Mouse (Mus musculus) MEL (cell line): ENCODE data around the gene Fhdc1. TPM values are rescaled to one million over a fixed set of nuclear protein-coding genes. Genes with fewer than 3 reads are reported as not detected.

ENCODE experiments used
- DNase-seq: peaks from one replicate; pipeline ENCODE4 v3.0.0; 2011; ENCODE audit warnings: low read depth, low spot score
- H3K27ac ChIP-seq: 2 replicates; pipeline ENCODE4 v1.5.1; 2012; ENCODE audit warnings: low read depth, mild to moderate bottlenecking, control low read depth, low read length, moderate library complexity; ENCODE audit not compliant: control insufficient read depth
- H3K27me3 ChIP-seq, 2 experiments: fragments of 150-350 bp in 1 of 2; sonication (generic) in 1 of 2; 2 replicates each; pipeline ENCODE4 v1.6.1; 2012; ENCODE audit warnings: low read length in 2 of 2, mild to moderate bottlenecking in 2 of 2, improper control_type of control experiment in 1 of 2, moderate library complexity in 1 of 2; ENCODE audit not compliant: insufficient read depth in 2 of 2, control insufficient read depth in 1 of 2
- H3K36me3 ChIP-seq, 2 experiments: 2 replicates each; pipeline ENCODE4 v1.6.1; 2012 to 2014; ENCODE audit warnings: low read length in 2 of 2, improper control_type of control experiment in 1 of 2, inconsistent platforms in 1 of 2, mild to moderate bottlenecking in 1 of 2; ENCODE audit not compliant: insufficient read depth in 2 of 2, control insufficient read depth in 1 of 2
- H3K4me1 ChIP-seq, 2 experiments: fragments of 150-350 bp in 1 of 2; sonication (generic) in 1 of 2; 2 replicates each; pipeline ENCODE4 v1.6.1; 2012; ENCODE audit warnings: low read length in 2 of 2, improper control_type of control experiment in 1 of 2, mild to moderate bottlenecking in 1 of 2; ENCODE audit not compliant: insufficient read depth in 2 of 2, control insufficient read depth in 1 of 2
- H3K4me3 ChIP-seq, 2 experiments: fragments of 150-350 bp in 1 of 2; sonication (generic) in 1 of 2; 2 replicates each; pipeline ENCODE4 v1.5.1; 2012; ENCODE audit warnings: low read depth in 2 of 2, low read length in 2 of 2, mild to moderate bottlenecking in 2 of 2, moderate library complexity in 2 of 2, control low read depth in 1 of 2, improper control_type of control experiment in 1 of 2; ENCODE audit not compliant: control insufficient read depth in 1 of 2, insufficient read depth in 1 of 2
- H3K79me2 ChIP-seq: 2 replicates; pipeline ENCODE4 v1.6.1; 2012; ENCODE audit warnings: mild to moderate bottlenecking, low read length, moderate library complexity; ENCODE audit not compliant: control insufficient read depth, poor library complexity, insufficient read depth
- H3K9ac ChIP-seq: 2 replicates; pipeline ENCODE4 v1.6.1; 2012; ENCODE audit warnings: low read depth, mild to moderate bottlenecking, control low read depth, low read length, moderate library complexity; ENCODE audit not compliant: control insufficient read depth, poor library complexity, severe bottlenecking
- H3K9me3 ChIP-seq: fragments of 150-350 bp; sonication (generic); replicated peaks from 2 replicates; pipeline ENCODE4 v1.6.1; 2012; ENCODE audit warnings: mild to moderate bottlenecking, low read length, improper control_type of control experiment, moderate library complexity; ENCODE audit not compliant: insufficient read depth
- BHLHE40 ChIP-seq: IDR thresholded peaks from 2 replicates; pipeline ENCODE4 v1.6.1; 2012; ENCODE audit warnings: low read depth, mild to moderate bottlenecking, inconsistent platforms, low read length, improper control_type of control experiment, borderline replicate concordance
- CHD1 ChIP-seq: IDR thresholded peaks from 2 replicates; pipeline ENCODE4 v1.6.1; 2012; ENCODE audit warnings: low read depth, mild to moderate bottlenecking, inconsistent platforms, low read length, improper control_type of control experiment
- CHD2 ChIP-seq: IDR thresholded peaks from 2 replicates; pipeline ENCODE4 v1.6.1; 2011; ENCODE audit warnings: low read length, improper control_type of control experiment
- ELF1 ChIP-seq: IDR thresholded peaks from 2 replicates; pipeline ENCODE4 v1.6.1; 2014; ENCODE audit warnings: low read depth, mild to moderate bottlenecking, inconsistent platforms, low read length, improper control_type of control experiment, moderate library complexity
- EP300 ChIP-seq, 2 experiments: IDR thresholded peaks; 2 replicates each; pipeline ENCODE4 v1.6.1; 2011; ENCODE audit warnings: improper control_type of control experiment in 2 of 2, low read length in 2 of 2, low read depth in 1 of 2, mild to moderate bottlenecking in 1 of 2
- ETS1 ChIP-seq: IDR thresholded peaks from 2 replicates; pipeline ENCODE4 v1.6.1; 2012; ENCODE audit warnings: low read depth, mild to moderate bottlenecking, inconsistent platforms, low read length, improper control_type of control experiment, moderate library complexity
- GABPA ChIP-seq: IDR thresholded peaks from 2 replicates; pipeline ENCODE4 v1.6.1; 2012; ENCODE audit warnings: low read depth, mild to moderate bottlenecking, inconsistent platforms, low read length, improper control_type of control experiment, moderate library complexity
- JUND ChIP-seq: IDR thresholded peaks from 2 replicates; pipeline ENCODE4 v1.6.1; 2011; ENCODE audit warnings: low read depth, mild to moderate bottlenecking, improper control_type of control experiment, low read length
- KAT2A ChIP-seq: conservative IDR thresholded peaks from 2 replicates; pipeline ENCODE4 v1.6.1; 2012; ENCODE audit warnings: low read depth, low read length, improper control_type of control experiment, inconsistent platforms
- MAZ ChIP-seq: IDR thresholded peaks from 2 replicates; pipeline ENCODE4 v1.6.1; 2012; ENCODE audit warnings: low read depth, mild to moderate bottlenecking, inconsistent platforms, low read length, improper control_type of control experiment
- MEF2A ChIP-seq: IDR thresholded peaks from 2 replicates; pipeline ENCODE4 v1.6.1; 2014; ENCODE audit warnings: low read depth, mild to moderate bottlenecking, inconsistent platforms, low read length, improper control_type of control experiment; ENCODE audit not compliant: poor library complexity, insufficient replicate concordance, severe bottlenecking; ENCODE audit errors: extremely low read depth
- MXI1 ChIP-seq: IDR thresholded peaks from 2 replicates; pipeline ENCODE4 v1.6.1; 2011; ENCODE audit warnings: mild to moderate bottlenecking, low read depth, low read length, improper control_type of control experiment
- MYB ChIP-seq: IDR thresholded peaks from 2 replicates; pipeline ENCODE4 v1.6.1; 2011; ENCODE audit warnings: mild to moderate bottlenecking, low read depth, low read length, improper control_type of control experiment
- MYC ChIP-seq: IDR thresholded peaks from 2 replicates; pipeline ENCODE4 v1.6.1; 2011; ENCODE audit warnings: low read depth, mild to moderate bottlenecking, low read length, improper control_type of control experiment, moderate library complexity
- NELFE ChIP-seq: IDR thresholded peaks from 2 replicates; pipeline ENCODE4 v1.6.1; 2011; ENCODE audit warnings: low read depth, low read length, improper control_type of control experiment
- NRF1 ChIP-seq: IDR thresholded peaks from 2 replicates; pipeline ENCODE4 v1.6.1; 2014; ENCODE audit warnings: low read depth, mild to moderate bottlenecking, inconsistent platforms, low read length, improper control_type of control experiment, moderate library complexity; ENCODE audit not compliant: poor library complexity, insufficient read depth, severe bottlenecking
- POLR2A ChIP-seq, 2 experiments: IDR thresholded peaks; 2 replicates each; pipeline ENCODE4 v1.6.1; 2011 to 2012; ENCODE audit warnings: low read length in 2 of 2, mild to moderate bottlenecking in 2 of 2, control low read depth in 1 of 2, improper control_type of control experiment in 1 of 2, low read depth in 1 of 2, moderate library complexity in 1 of 2; ENCODE audit not compliant: control insufficient read depth in 1 of 2, insufficient read depth in 1 of 2, poor library complexity in 1 of 2
- RAD21 ChIP-seq: IDR thresholded peaks from 2 replicates; pipeline ENCODE4 v1.6.1; 2011; ENCODE audit warnings: mild to moderate bottlenecking, low read depth, low read length, improper control_type of control experiment
- RCOR1 ChIP-seq: IDR thresholded peaks from 2 replicates; pipeline ENCODE4 v1.6.1; 2012; ENCODE audit warnings: low read depth, mild to moderate bottlenecking, inconsistent platforms, low read length, improper control_type of control experiment
- SIN3A ChIP-seq: IDR thresholded peaks from 2 replicates; pipeline ENCODE4 v1.6.1; 2012; ENCODE audit warnings: low read length, improper control_type of control experiment, inconsistent platforms
- TAL1 ChIP-seq: IDR thresholded peaks from 2 replicates; pipeline ENCODE4 v1.6.1; 2012; ENCODE audit warnings: mild to moderate bottlenecking, inconsistent platforms, low read length, moderate library complexity, mixed read lengths
- TBP ChIP-seq: IDR thresholded peaks from 2 replicates; pipeline ENCODE4 v1.8.0; 2011; ENCODE audit warnings: low read depth, low read length, improper control_type of control experiment
- TCF12 ChIP-seq: IDR thresholded peaks from 2 replicates; pipeline ENCODE4 v1.6.1; 2014; ENCODE audit warnings: low read depth, mild to moderate bottlenecking, inconsistent platforms, low read length, improper control_type of control experiment, moderate library complexity
- USF2 ChIP-seq, 2 experiments: IDR thresholded peaks; 2 replicates each; pipeline ENCODE4 v1.6.1; 2011 to 2012; ENCODE audit warnings: improper control_type of control experiment in 2 of 2, low read length in 2 of 2, borderline replicate concordance in 1 of 2, inconsistent platforms in 1 of 2, low read depth in 1 of 2, mild to moderate bottlenecking in 1 of 2; ENCODE audit not compliant: insufficient read depth in 1 of 2
- ZNF384 ChIP-seq: IDR thresholded peaks from 2 replicates; pipeline ENCODE4 v1.6.1; 2012; ENCODE audit warnings: low read depth, mild to moderate bottlenecking, inconsistent platforms, low read length, improper control_type of control experiment
- polyA plus RNA-seq, 2 experiments: library from polyadenylated mRNA; stranded (reverse) in 1 of 2; unstranded in 1 of 2; fragments of >175 nt in 1 of 2; fragments of >200 nt in 1 of 2; gene quantifications; 2 replicates each; pipeline versions ENCODE4 v1.2.1 to v1.2.4; 2012; ENCODE audit warnings: low replicate concordance in 2 of 2, low read depth in 1 of 2; ENCODE audit not compliant: insufficient read length in 2 of 2, insufficient read depth in 1 of 2, missing spikeins in 1 of 2
- total RNA-seq: library from RNA; depleted of rRNA; stranded (reverse); fragments of 300-350 nt; gene quantifications from 2 replicates; pipeline ENCODE4 v1.2.3, GENCODE M21; 2012

Fhdc1 gene
- total and polyA plus RNA-seq, 3 experiments = 0.54 to 2.0 TPM; not detected in 1

DNA sequence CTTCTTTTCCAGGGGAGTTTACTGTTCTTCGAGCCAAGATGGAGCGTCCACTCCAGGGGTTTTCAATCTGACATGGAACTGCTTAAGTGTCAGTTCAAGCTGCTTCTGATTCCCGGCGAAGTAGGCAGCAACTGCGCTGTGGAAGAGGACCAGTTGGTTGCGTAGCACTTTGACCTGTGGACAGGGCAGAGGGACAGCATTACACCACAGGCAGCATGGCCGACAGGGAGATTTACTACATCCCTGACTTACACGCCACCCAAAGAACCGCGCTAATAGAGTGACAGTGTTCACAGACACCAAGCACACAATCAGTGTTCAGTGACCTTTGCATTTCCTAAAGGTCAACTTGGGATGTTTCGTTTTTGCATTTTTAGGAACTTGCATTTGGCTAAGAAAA is 17.5 kb upstream of the Fhdc1 start:
- TF ChIP-seq CHD2 (no peak), TCF12 (no peak), MAZ (no peak), USF2 (IDR thresholded peaks at IDR 0.05; ENCODE audit: borderline replicate concordance in 1 of 2, insufficient read depth in 1 of 2, low read depth in 1 of 2, low read length in 2 of 2) (no peak), GABPA (no peak), POLR2A (IDR thresholded peaks at IDR 0.05; ENCODE audit: control insufficient read depth in 1 of 2, insufficient read depth in 1 of 2, low read depth in 1 of 2, low read length in 2 of 2, poor library complexity in 1 of 2) (no peak), ZNF384 (no peak), TAL1 (no peak), TBP (no peak), KAT2A (no peak), CHD1 (no peak), BHLHE40 (no peak), MEF2A (no peak), NELFE (no peak), NRF1 (no peak)
- TF ChIP-seq, all 39 proteins: peak for 0
- no peaks in the 10 kb centered on the region for H3K4me1 ChIP-seq
- no peak overlapping the region for H3K27ac ChIP-seq
- no peaks in the 10 kb centered on the region for H3K79me2 ChIP-seq
- H3K9ac ChIP-seq = no peak overlapping the region
- no peak for DNase-seq
- no peaks in the 10 kb centered on the region for H3K9me3 ChIP-seq
- H3K36me3 ChIP-seq = no peaks in the 10 kb centered on the region
- H3K27me3 ChIP-seq = no peaks in the 10 kb centered on the region
- H3K4me3 ChIP-seq = no peak overlapping the region

DNA sequence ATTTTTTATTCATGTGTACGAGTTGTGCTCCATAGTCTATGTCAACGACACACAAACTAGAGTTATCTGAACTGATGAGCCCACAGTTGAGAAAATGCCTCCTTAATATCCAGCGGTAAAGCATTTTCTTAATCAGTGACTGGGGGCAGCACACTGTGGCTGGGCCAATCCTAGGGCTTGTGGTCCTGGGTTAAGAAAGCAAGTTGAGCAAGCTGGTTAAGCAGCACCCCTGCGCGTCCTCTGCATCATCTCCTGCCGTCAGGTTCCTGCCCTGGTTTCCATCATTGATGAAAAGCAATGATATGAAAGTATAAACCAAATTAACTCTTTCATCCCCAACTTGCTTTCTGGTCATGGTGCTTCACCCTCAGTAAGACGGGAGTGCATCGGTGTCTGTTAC is 12.4 kb upstream of the Fhdc1 start:
- Histone ChIP-seq H3K9ac (no peak overlapping the region), H3K36me3 (no peaks in the 10 kb centered on the region), H3K4me3 (no peak overlapping the region), H3K79me2 (no peaks in the 10 kb centered on the region), H3K27ac (no peak overlapping the region), H3K9me3 (no peaks in the 10 kb centered on the region)
- no peak for DNase-seq
- TF ChIP-seq EP300 (IDR thresholded peaks at IDR 0.05; ENCODE audit: low read depth in 1 of 2, low read length in 2 of 2) (no peak), MYC (no peak), MAZ (no peak), RAD21 (no peak), POLR2A (IDR thresholded peaks at IDR 0.05; ENCODE audit: control insufficient read depth in 1 of 2, insufficient read depth in 1 of 2, low read depth in 1 of 2, low read length in 2 of 2, poor library complexity in 1 of 2) (no peak), ETS1 (no peak), SIN3A (no peak), MYB (no peak), RCOR1 (no peak), KAT2A (no peak), MXI1 (no peak), ELF1 (no peak), TCF12 (no peak), NELFE (no peak), CHD1 (no peak), JUND (no peak)
- TF ChIP-seq, all 39 proteins: peak for 0
- Histone ChIP-seq H3K27me3 (no peaks in the 10 kb centered on the region), H3K4me1 (no peaks in the 10 kb centered on the region)
